Mouse (Mus musculus) heart, embryonic 14.5 days (tissue): Measurements from ENCODE around the gene Ptpn23. TPM values are rescaled to one million over a fixed set of nuclear protein-coding genes. Genes with fewer than 3 reads are reported as not detected.

Experiments
- ATAC-seq: fragments of 200-750 bp; cut with Nextera tagmentation; 2 replicates; pipeline ENCODE4 v1.8.0; 2017; ENCODE audit warnings: low read depth, moderate TSS enrichment; ENCODE audit not compliant: insufficient number of reproducible peaks, insufficient read depth, low FRiP score
- H3K27ac ChIP-seq, 2 experiments: fragments of 200-500 bp in 1 of 2; fragments of 300-500 bp in 1 of 2; sonication (generic) in 1 of 2; replicated peaks in 1 of 2; 2 replicates each; pipeline ENCODE4 v1.5.1; 2012 to 2014; ENCODE audit warnings: low read depth in 2 of 2, low read length in 2 of 2, control low read depth in 1 of 2, mild to moderate bottlenecking in 1 of 2, mixed read lengths in 1 of 2; ENCODE audit not compliant: control insufficient read depth in 1 of 2, insufficient read depth in 1 of 2
- H3K27me3 ChIP-seq: fragments of 300-500 bp; sonication (generic); 2 replicates; pipeline ENCODE4 v1.6.1; 2014; ENCODE audit warnings: mild to moderate bottlenecking, low read length, control low read depth; ENCODE audit not compliant: control insufficient read depth, insufficient read depth
- H3K36me3 ChIP-seq: fragments of 300-500 bp; sonication (generic); 2 replicates; pipeline ENCODE4 v1.6.1; 2014; ENCODE audit warnings: mild to moderate bottlenecking, control low read depth, low read length, mixed read lengths; ENCODE audit not compliant: control insufficient read depth, insufficient read depth
- H3K4me1 ChIP-seq, 2 experiments: fragments of 200-500 bp in 1 of 2; fragments of 300-500 bp in 1 of 2; sonication (generic) in 1 of 2; 2 replicates each; pipeline ENCODE4 v1.6.1; 2012 to 2014; ENCODE audit warnings: low read length in 2 of 2, control low read depth in 1 of 2, mixed read lengths in 1 of 2; ENCODE audit not compliant: control insufficient read depth in 2 of 2, insufficient read depth in 2 of 2
- H3K4me2 ChIP-seq: fragments of 300-500 bp; sonication (generic); 2 replicates; pipeline ENCODE4 v1.6.1; 2014; ENCODE audit warnings: mild to moderate bottlenecking, low read length
- H3K4me3 ChIP-seq, 2 experiments: fragments of 200-500 bp in 1 of 2; fragments of 300-500 bp in 1 of 2; sonication (generic) in 1 of 2; 2 replicates each; pipeline ENCODE4 v1.5.1; 2012 to 2014; ENCODE audit warnings: low read length in 2 of 2, mild to moderate bottlenecking in 2 of 2, control low read depth in 1 of 2, low read depth in 1 of 2, moderate library complexity in 1 of 2; ENCODE audit not compliant: control insufficient read depth in 1 of 2, insufficient read depth in 1 of 2
- H3K9ac ChIP-seq: fragments of 300-500 bp; sonication (generic); 2 replicates; pipeline ENCODE4 v1.6.1; 2014; ENCODE audit warnings: mild to moderate bottlenecking, low read length
- H3K9me3 ChIP-seq: fragments of 300-500 bp; sonication (generic); 2 replicates; pipeline ENCODE4 v1.6.1; 2016; ENCODE audit warnings: low read length, control low read depth; ENCODE audit not compliant: control insufficient read depth
- WGBS: fragments of 180-500 bp; shearing (Covaris S2); extraction: QIAGEN DNeasy Blood & Tissue Kit; methylation state at CpG from one replicate; pipeline ENCODE4 v1.1.7; 2014; 5-methylcytosine and 5-hydroxymethylcytosine counted together
- polyA plus RNA-seq: library from polyadenylated mRNA; unstranded; fragments of >200 nt; fragmentation: Nextera tagmentation; extraction: Ambion mirVana; gene quantifications from 2 replicates; pipeline ENCODE4 v1.2.1, GENCODE M21; 2014

The Ptpn23 gene
- polyA plus RNA-seq, 1 experiment from 2014 or later: 12.5 TPM

GRCm38 (mm10) chr9:110433045-110433444 lies 25.0 kb upstream of the Ptpn23 start:
- no peaks in the 10 kb centered on the region for H3K9me3 ChIP-seq
- H3K36me3 ChIP-seq: peaks cover 78% of the 10 kb centered on the region

GRCm38 (mm10) chr9:110431241-110431640 lies 23.2 kb upstream of the Ptpn23 start:
- 63% methylated on average over 8 of the region's 8 CpGs for WGBS

More at GRCm38 (mm10) chr9:110433045-110433444, 25.0 kb upstream of the Ptpn23 start:
- no peaks in the 10 kb centered on the region for H3K4me1 ChIP-seq
- ATAC-seq: no peak
- H3K4me2 ChIP-seq: no peak overlapping the region
- H3K27ac ChIP-seq: no peak overlapping the region
- H3K9ac ChIP-seq: no peak overlapping the region
- H3K4me3 ChIP-seq: no peak overlapping the region
- H3K27me3 ChIP-seq: no peaks in the 10 kb centered on the region
- WGBS: 87% methylated on average over 2 of the region's 2 CpGs

GRCm38 (mm10) chr9:110419511-110420112 lies 11.6 kb upstream of the Ptpn23 start, which contains the start of gene Ngp:
Gene Ngp (plus strand): TSS chr9:110419747.
- Histone ChIP-seq H3K9me3 (no peaks in the 10 kb centered on the region), H3K36me3 (no peaks in the 10 kb centered on the region), H3K4me2 (no peak within 1 kb of the TSS), H3K4me3 (no peak within 1 kb of the TSS), H3K27ac (no peak within 1 kb of the TSS), H3K4me1 (no peaks in the 10 kb centered on the region), H3K27me3 (no peaks in the 10 kb centered on the region), H3K9ac (no peak within 1 kb of the TSS)
- ATAC-seq: no peak
- WGBS: 81% methylated on average over 12 of the region's 12 CpGs

More at GRCm38 (mm10) chr9:110431241-110431640, 23.2 kb upstream of the Ptpn23 start:
- H3K9me3 ChIP-seq: no peaks in the 10 kb centered on the region
- H3K27me3 ChIP-seq: no peaks in the 10 kb centered on the region
- H3K4me1 ChIP-seq: no peaks in the 10 kb centered on the region
- peaks cover 77% of the 10 kb centered on the region for H3K36me3 ChIP-seq
- H3K4me2 ChIP-seq: no peak overlapping the region
- no peak overlapping the region for H3K9ac ChIP-seq
- no peak overlapping the region for H3K27ac ChIP-seq
- H3K4me3 ChIP-seq: no peak overlapping the region
- no peak for ATAC-seq

GRCm38 (mm10) chr9:110413785-110414184 lies 5.8 kb upstream of the Ptpn23 start:
- Histone ChIP-seq H3K27ac (no peak overlapping the region), H3K27me3 (no peaks in the 10 kb centered on the region), H3K9me3 (no peaks in the 10 kb centered on the region), H3K4me1 (0 out of 4 replicates have a peak, but pooled peaks cover 0 to under 1% of the 10 kb centered on the region in 2 experiments), H3K4me2 (no peak overlapping the region), H3K4me3 (no peak overlapping the region), H3K36me3 (no peaks in the 10 kb centered on the region), H3K9ac (no peak overlapping the region)
- ATAC-seq: no peak
- WGBS: 40% methylated on average over 9 of the region's 9 CpGs

GRCm38 (mm10) chr9:110412926-110413325 lies 4.9 kb upstream of the Ptpn23 start:
- no peak for ATAC-seq
- Histone ChIP-seq H3K9ac (no peak overlapping the region), H3K4me1 (0 out of 4 replicates have a peak, but pooled peaks cover 2 to 3% of the 10 kb centered on the region in 2 experiments), H3K4me3 (no peak overlapping the region), H3K36me3 (no peaks in the 10 kb centered on the region), H3K9me3 (no peaks in the 10 kb centered on the region), H3K4me2 (no peak overlapping the region), H3K27ac (no peak overlapping the region), H3K27me3 (no peaks in the 10 kb centered on the region)
- WGBS: 56% methylated on average over 7 of the region's 7 CpGs

- H3K36me3 ChIP-seq: no peaks in the 10 kb centered on the region
- no peak for ATAC-seq
- no peak overlapping the region for H3K4me3 ChIP-seq
- no peak overlapping the region for H3K9ac ChIP-seq
- no peaks in the 10 kb centered on the region for H3K27me3 ChIP-seq
- H3K4me1 ChIP-seq: peaks cover 7 to 12% of the 10 kb centered on the region in 2 experiments
- WGBS: 35% methylated on average over 6 of the region's 6 CpGs
- no peaks in the 10 kb centered on the region for H3K9me3 ChIP-seq
- no peak overlapping the region for H3K27ac ChIP-seq
- H3K4me2 ChIP-seq: no peak overlapping the region
These were observed 3.2 kb upstream of the Ptpn23 start for GRCm38 (mm10) chr9:110410908-110411887.

GRCm38 (mm10) chr9:110407311-110408098 lies 508 bp downstream of the Ptpn23 start:
- Histone ChIP-seq H3K4me1 (peaks cover 7 to 12% of the 10 kb centered on the region in 2 experiments), H3K9me3 (no peaks in the 10 kb centered on the region), H3K27me3 (no peaks in the 10 kb centered on the region), H3K36me3 (peaks cover 4% of the 10 kb centered on the region; the same call in 1 of the 2 replicates), H3K27ac (peak overlapping the region; percentile 40 to 71), H3K4me2 (peak overlapping the region; percentile 71), H3K4me3 (peak overlapping the region; percentile 82 to 85), H3K9ac (peak overlapping the region; percentile 89)
- peak; percentile 37 for ATAC-seq
- 1% methylated on average over 39 of the region's 41 CpGs for WGBS
